Mouse (Mus musculus): ENCODE results near the gene Fam120a.

GRCm38 (mm10) chr13:49016311-49016761 lies 48.5 kb upstream of the Fam120a start:
- TF ChIP-seq CTCF (IDR thresholded peaks at IDR 0.05; ENCODE audit: borderline replicate concordance, extremely low read depth, insufficient read depth, insufficient read length) (no peak), POLR2A (IDR thresholded peaks at IDR 0.05; ENCODE audit: borderline replicate concordance, extremely low read depth, insufficient read depth, insufficient read length, poor library complexity, severe bottlenecking) (no peak)

Measured in brain, embryonic 14.5 days (tissue).